Mouse (Mus musculus) myocyte (in vitro differentiated cells): Measurements from ENCODE around the gene Abhd10.

Source experiments
- CEBPB ChIP-seq: IDR thresholded peaks from 2 replicates; pipeline ENCODE4 v1.6.1; 2011; ENCODE audit warnings: mild to moderate bottlenecking, moderate library complexity; ENCODE audit not compliant: poor library complexity, insufficient read depth, severe bottlenecking
- E2F4 ChIP-seq: IDR thresholded peaks from one replicate; pipeline ENCODE4 v1.6.1; 2011; ENCODE audit warnings: mild to moderate bottlenecking, control low read depth, moderate library complexity; ENCODE audit not compliant: insufficient read depth
- MYOD1 ChIP-seq, 3 experiments: IDR thresholded peaks; one replicate each; pipeline ENCODE4 v1.6.1; 2011; ENCODE audit warnings: control low read depth in 2 of 3, low read depth in 2 of 3, mild to moderate bottlenecking in 2 of 3, moderate library complexity in 1 of 3; ENCODE audit not compliant: insufficient read length in 2 of 3, control insufficient read depth in 1 of 3
- POLR2A ChIP-seq: IDR thresholded peaks from one replicate; pipeline ENCODE4 v1.6.1; 2011; ENCODE audit warnings: low read depth, mild to moderate bottlenecking, control low read depth, moderate library complexity; ENCODE audit not compliant: insufficient read length
- POLR2AphosphoS2 ChIP-seq: IDR thresholded peaks from one replicate; pipeline ENCODE4 v1.6.1; 2011; ENCODE audit warnings: low read depth, control low read depth; ENCODE audit not compliant: insufficient read length
- REST ChIP-seq: IDR thresholded peaks from one replicate; pipeline ENCODE4 v1.6.1; 2011; ENCODE audit warnings: mild to moderate bottlenecking, control low read depth, moderate library complexity; ENCODE audit not compliant: insufficient read depth, insufficient read length
- TCF12 ChIP-seq: IDR thresholded peaks from one replicate; pipeline ENCODE4 v1.6.1; 2011; ENCODE audit warnings: mild to moderate bottlenecking, control low read depth; ENCODE audit not compliant: poor library complexity, insufficient read depth, severe bottlenecking
- TCF3 ChIP-seq: IDR thresholded peaks from one replicate; pipeline ENCODE4 v1.6.1; 2011; ENCODE audit warnings: low read depth, control low read depth; ENCODE audit not compliant: insufficient read length
- USF1 ChIP-seq: IDR thresholded peaks from one replicate; pipeline ENCODE4 v1.6.1; 2011; ENCODE audit warnings: low read depth, mild to moderate bottlenecking, control low read depth, moderate library complexity

GRCm38 (mm10) chr16:45762859-45763505 is 20.2 kb upstream of the Abhd10 start:
- TF ChIP-seq POLR2A (no peak), E2F4 (no peak), POLR2AphosphoS2 (no peak), CEBPB (no peak), REST (no peak), TCF3 (no peak), USF1 (no peak), MYOD1 (IDR thresholded peaks at IDR 0.05; ENCODE audit: control insufficient read depth in 1 of 3, insufficient read length in 2 of 3, low read depth in 2 of 3) (no peak), TCF12 (no peak)
